In genomic region chr6:122495082-122495881, GRCm38 (mm10) we compare ENCODE assay signal across 9 mouse cellular contexts. TPM values are rescaled to one million over a fixed set of nuclear protein-coding genes. Genes with fewer than 3 reads are reported as not detected.
DNase-seq lines count a peak whose midpoint lies in the region; ATAC-seq and TF ChIP-seq lines count a peak whose summit lies in the region.
"Had no signal": no experiment of that assay in that cellular context is flagged by ENCODE, and none has a peak within 500 bp of the region (broad histone marks: within the 10 kb centered on the region; RNA-seq: fewer than 3 reads in every experiment).

No protein-coding gene starts in this region.

- DNase-seq in adrenal gland, postnatal 36 days = peak; percentile 7 to 42
- no peak for DNase-seq in adrenal gland, adult 8-10 months
- DNase-seq in NIH3T3 (ENCODE audit: low read depth) = peak; percentile 87
- DNase-seq in lung, postnatal 14 days = peak; percentile 64
- peak; percentile 36 for DNase-seq in stomach, postnatal 0 days (ENCODE audit: low spot score)
- no peak for DNase-seq in natural killer cell, adult 2 months (ENCODE audit: low spot score in 2 of 2)

- H3K4me2 ChIP-seq in forebrain, embryonic 16.5 days (ENCODE audit: low read length) = peak overlapping the region; percentile 39
- H3K4me2 ChIP-seq in intestine, postnatal 0 days (replicated peaks; ENCODE audit: low read depth) = peak overlapping the region; percentile 21; the same call in 1 of the 2 replicates
- peak overlapping the region; percentile 49 for H3K4me2 ChIP-seq in stomach, postnatal 0 days (replicated peaks; ENCODE audit: low read depth)

- no peaks in the 10 kb centered on the region for H3K9me3 ChIP-seq in forebrain, embryonic 16.5 days (ENCODE audit: control insufficient read depth, low read length)
- no peaks in the 10 kb centered on the region for H3K9me3 ChIP-seq in intestine, postnatal 0 days (ENCODE audit: control insufficient read depth)
- H3K9me3 ChIP-seq in stomach, postnatal 0 days (ENCODE audit: control insufficient read depth, low read length) = no peaks in the 10 kb centered on the region

- H3K4me1 ChIP-seq in forebrain, embryonic 16.5 days (replicated peaks; ENCODE audit: control insufficient read depth, insufficient read depth, low read length) = peaks cover 31% of the 10 kb centered on the region
- H3K4me1 ChIP-seq in intestine, postnatal 0 days (replicated peaks; ENCODE audit: control insufficient read depth, insufficient read depth, low read length) = no peaks in the 10 kb centered on the region
- H3K4me1 ChIP-seq in stomach, postnatal 0 days (replicated peaks; ENCODE audit: control insufficient read depth, insufficient read depth) = peaks cover 4% of the 10 kb centered on the region; the same call in 1 of the 2 replicates

- H3K9ac ChIP-seq in forebrain, embryonic 16.5 days (replicated peaks; ENCODE audit: low read depth, low read length) = peak overlapping the region; percentile 2; the same call in 1 of the 2 replicates
- no peak overlapping the region for H3K9ac ChIP-seq in intestine, postnatal 0 days (ENCODE audit: low read depth, low read length)
- no peak overlapping the region for H3K9ac ChIP-seq in stomach, postnatal 0 days (ENCODE audit: low read length)

- no peak for TF ChIP-seq CTCF in intestine, postnatal 0 days (IDR thresholded peaks at IDR 0.05; ENCODE audit: low read depth)
- TF ChIP-seq CTCF in stomach, postnatal 0 days (IDR thresholded peaks at IDR 0.05; ENCODE audit: low read depth) = 0 out of 2 replicates have a peak, but pooled peaks have one; percentile 1

- H3K27me3 ChIP-seq in forebrain, embryonic 16.5 days (replicated peaks; ENCODE audit: control insufficient read depth, insufficient read depth, low read length) = no peaks in the 10 kb centered on the region
- H3K27me3 ChIP-seq in intestine, postnatal 0 days (replicated peaks; ENCODE audit: control insufficient read depth, insufficient read depth, low read length) = peaks cover 14% of the 10 kb centered on the region; the same call in 1 of the 2 replicates
- no peaks in the 10 kb centered on the region for H3K27me3 ChIP-seq in stomach, postnatal 0 days (ENCODE audit: control insufficient read depth, insufficient read depth, low read length)

- 3% methylated on average over 21 of the region's 21 CpGs for whole genome bisulfite sequencing in forebrain, embryonic 16.5 days
- WGBS in intestine, postnatal 0 days = 22% methylated on average over 21 of the region's 21 CpGs
- WGBS in stomach, postnatal 0 days = 7% methylated on average over 21 of the region's 21 CpGs

- H3K27ac ChIP-seq in forebrain, embryonic 16.5 days (ENCODE audit: low read length) = peak overlapping the region; percentile 48
- no peak overlapping the region for H3K27ac ChIP-seq in intestine, postnatal 0 days (ENCODE audit: low read depth, low read length)
- 0 out of 2 replicates have a peak overlapping the region, but pooled peaks have one; percentile 5 for H3K27ac ChIP-seq in stomach, postnatal 0 days (replicated peaks)

- ATAC-seq in forebrain, embryonic 16.5 days = peak; percentile 81
- ATAC-seq in intestine, postnatal 0 days = no peak
- ATAC-seq in stomach, postnatal 0 days (ENCODE audit: low FRiP score, low TSS enrichment) = peak; percentile 53

- 0 out of 2 replicates have a peak overlapping the region, but pooled peaks have one; percentile 0 for H3K4me3 ChIP-seq in forebrain, embryonic 16.5 days (replicated peaks; ENCODE audit: low read length)
- H3K4me3 ChIP-seq in intestine, postnatal 0 days (ENCODE audit: low read depth, low read length) = 0 out of 2 replicates have a peak overlapping the region, but pooled peaks have one; percentile 4
- peak overlapping the region; percentile 19 for H3K4me3 ChIP-seq in stomach, postnatal 0 days (ENCODE audit: low read depth, low read length)

- H3K36me3 ChIP-seq in forebrain, embryonic 16.5 days (ENCODE audit: control insufficient read depth, insufficient read depth) = no peaks in the 10 kb centered on the region
- H3K36me3 ChIP-seq in intestine, postnatal 0 days (ENCODE audit: control insufficient read depth, insufficient read depth) = no peaks in the 10 kb centered on the region
- no peaks in the 10 kb centered on the region for H3K36me3 ChIP-seq in stomach, postnatal 0 days (ENCODE audit: control insufficient read depth, insufficient read depth, low read length)

- no peak for TF ChIP-seq EP300 in stomach, postnatal 0 days (optimal IDR thresholded peaks at IDR 0.05)

RNA-seq across cellular contexts. Expression of gene Rimklb, which starts 3.3 kb away (rescaled TPM):
- total RNA-seq in adrenal gland, postnatal 36 days (2021) = under 1 TPM; 0.23 to 0.50 TPM
- under 1 TPM in 2 of 4 experiments, not detected in 2; 0.44 to 0.70 TPM for total RNA-seq in adrenal gland, adult 8-10 months (2022)
- 97.3 and 97.9 TPM in 2 replicates for polyA plus RNA-seq in forebrain, embryonic 16.5 days (2015; fragmentation: Nextera tagmentation; extraction: Ambion mirVana)
- polyA plus RNA-seq in intestine, postnatal 0 days (2015; fragmentation: Nextera tagmentation; extraction: Ambion mirVana) = 1.3 and 1.5 TPM in 2 replicates
- 1.7 and 2.4 TPM in 2 replicates for polyA plus RNA-seq in stomach, postnatal 0 days (2015; fragmentation: Nextera tagmentation; extraction: Ambion mirVana)

RNA-seq across cellular contexts. Expression of gene Mfap5, which starts 10.4 kb away (rescaled TPM):
- total RNA-seq in adrenal gland, postnatal 36 days (2021) = 10 to 100 TPM; 15.7 to 34.1 TPM
- 10 to 100 TPM in 2 of 4 experiments, 1 to 10 TPM in 2; 7.4 to 14.4 (median 10.0) TPM for total RNA-seq in adrenal gland, adult 8-10 months (2022)
- 1.7 and 3.1 TPM in 2 replicates for polyA plus RNA-seq in forebrain, embryonic 16.5 days (2015; fragmentation: Nextera tagmentation; extraction: Ambion mirVana)
- polyA plus RNA-seq in intestine, postnatal 0 days (2015; fragmentation: Nextera tagmentation; extraction: Ambion mirVana) = 23.6 and 30.5 TPM in 2 replicates
- 219 and 276 TPM in 2 replicates for polyA plus RNA-seq in stomach, postnatal 0 days (2015; fragmentation: Nextera tagmentation; extraction: Ambion mirVana)

RNA-seq across cellular contexts. Expression of gene Aicda, which starts 58.3 kb away (rescaled TPM):
- not detected for total RNA-seq in adrenal gland, postnatal 36 days (2021)
- not detected for total RNA-seq in adrenal gland, adult 8-10 months (2022)
- polyA plus RNA-seq in forebrain, embryonic 16.5 days (2015; fragmentation: Nextera tagmentation; extraction: Ambion mirVana) = 0.20 and 0.30 TPM in 2 replicates
- not detected in 2 replicates for polyA plus RNA-seq in intestine, postnatal 0 days (2015; fragmentation: Nextera tagmentation; extraction: Ambion mirVana)
- polyA plus RNA-seq in stomach, postnatal 0 days (2015; fragmentation: Nextera tagmentation; extraction: Ambion mirVana) = 0.04 TPM in 1 of 2 replicates, not detected in the other
- polyA plus RNA-seq: gonadal fat pad, adult 2 months had no signal

Comparison
In these comparisons a context has a peak if more than half of its experiments do, and no peak if none do; other contexts are left out.
1. DNase-seq: peak in adrenal gland, postnatal 36 days (2 of 2), NIH3T3 (single experiment), lung, postnatal 14 days (single experiment) and stomach, postnatal 0 days (single experiment); none in adrenal gland, adult 8-10 months (single experiment) and natural killer cell, adult 2 months (0 of 2).
2. RNA of gene Rimklb, which starts 3.3 kb away (polyA plus RNA-seq): 97.3 to 97.9 TPM in forebrain, embryonic 16.5 days; 1.7 to 2.4 TPM in stomach, postnatal 0 days and 1.3 to 1.5 TPM in intestine, postnatal 0 days; every median in the first group is over 10 times any median in the second.
3. Peak in every context shown above with its lines, with median percentiles within 50 percentile points of each other: H3K4me2 ChIP-seq and H3K4me3 ChIP-seq.